Mouse (Mus musculus): ENCODE measurements around the gene Slc36a3.
A peak's percentile ranks its signal among the peaks of the same experiment; 100 is the strongest.
"Not testable (repeated sequence)": the region's sequence is repeated elsewhere in the genome, so short reads cannot be mapped to it uniquely, and the experiment has no call there.

Slc36a3 gene

DNA sequence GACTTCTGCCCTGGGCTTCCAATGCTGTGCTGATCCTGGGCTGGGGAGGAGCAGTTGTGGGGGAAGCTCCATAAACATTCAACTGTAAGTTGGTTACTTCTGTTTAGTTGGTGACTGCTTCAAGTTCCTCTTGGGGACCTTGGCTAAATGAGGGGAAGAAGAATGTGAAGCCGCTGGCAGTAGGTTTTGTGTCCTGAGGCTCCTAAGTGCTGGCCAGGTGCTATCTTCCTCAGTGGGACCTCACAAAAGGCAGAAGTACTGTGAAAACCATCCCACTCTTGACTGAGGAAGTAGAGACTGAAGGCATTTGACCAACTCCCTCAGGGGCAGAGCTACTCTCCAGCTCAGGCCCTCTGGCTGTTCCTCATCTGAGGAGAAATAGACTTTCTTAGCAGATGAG, 44.9 kb downstream of the Slc36a3 start:
- no peak for DNase-seq (ENCODE audit: low spot score)

- DNase-seq (ENCODE audit: low spot score), result no peak
Observed at GRCm38 (mm10) chr11:55105389-55105788, 46.1 kb downstream of the Slc36a3 start.

DNA sequence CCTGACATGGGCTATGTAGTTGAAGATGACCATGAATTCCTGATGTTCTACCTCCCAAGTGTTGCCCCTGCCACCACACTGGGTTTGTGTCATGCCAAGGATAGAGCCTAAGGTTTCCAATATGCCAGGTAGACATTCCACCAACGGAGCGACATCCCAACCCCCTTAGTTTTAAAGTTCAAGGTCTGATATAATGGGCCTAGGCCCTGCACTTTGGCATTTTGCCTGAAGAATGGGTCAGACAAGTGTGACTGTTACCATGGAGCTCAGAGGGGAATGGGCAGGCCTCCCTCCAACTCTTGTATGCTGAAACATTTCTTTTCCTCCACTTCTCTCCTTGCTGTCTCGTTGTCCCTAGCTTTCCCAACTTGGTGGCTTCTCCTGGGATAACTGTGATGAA, 48.3 kb downstream of the Slc36a3 start:
- no peak for DNase-seq (ENCODE audit: low spot score)

GRCm38 (mm10) chr11:55102015-55102414, 49.5 kb downstream of the Slc36a3 start:
- no peak for DNase-seq (ENCODE audit: low spot score)

- no peak for DNase-seq (ENCODE audit: low spot score)
Observed at GRCm38 (mm10) chr11:55099868-55100267, 51.6 kb downstream of the Slc36a3 start.

GRCm38 (mm10) chr11:55099019-55099771, 52.3 kb downstream of the Slc36a3 start:
- no peak for DNase-seq (ENCODE audit: low spot score)

- no peak for DNase-seq (ENCODE audit: low spot score)
Observed at GRCm38 (mm10) chr11:55098189-55098915, 53.2 kb downstream of the Slc36a3 start.

DNA sequence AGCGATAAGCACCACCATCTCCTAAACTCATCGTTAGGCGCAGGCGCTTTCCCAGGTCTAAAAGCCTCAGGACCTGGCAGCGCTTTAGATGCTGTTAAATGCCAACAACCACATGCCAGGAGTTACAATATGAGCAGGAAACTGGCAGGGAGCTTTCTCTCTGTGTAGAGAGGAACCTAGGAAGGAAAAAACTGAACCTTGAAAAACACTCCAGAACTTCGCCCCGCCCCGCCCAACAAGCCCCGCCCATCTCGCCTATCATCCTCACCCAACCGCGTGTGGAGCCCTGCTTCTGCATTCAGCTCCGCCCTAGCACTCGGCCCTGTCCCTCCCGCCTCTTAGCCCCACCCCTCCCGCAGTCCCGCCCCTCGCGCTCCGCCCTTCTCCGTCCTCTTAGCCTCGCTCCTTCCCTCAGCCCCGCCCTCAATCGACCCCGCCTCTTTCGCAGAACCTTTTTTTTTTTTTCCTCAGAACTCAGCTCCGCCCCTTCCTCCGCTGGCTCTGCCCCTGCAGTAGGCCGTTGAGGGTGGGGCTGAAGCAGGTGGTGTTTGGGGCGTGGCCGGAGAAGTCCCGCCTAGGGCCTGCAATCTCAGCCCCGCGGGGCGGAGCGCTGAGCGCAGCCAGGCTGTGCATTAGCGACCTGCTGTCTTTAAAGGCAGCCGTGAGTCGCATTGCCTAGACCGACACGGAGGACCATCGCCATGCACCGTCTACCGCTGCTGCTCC, 53.9 kb downstream of the Slc36a3 start, which contains the start of gene Gm2a:
Gm2a (plus strand) TSS at position 653 of the 726 bp plus-strand sequence.
- peak; percentile 95 for DNase-seq (ENCODE audit: low spot score)

GRCm38 (mm10) chr11:55096731-55097462, 54.6 kb downstream of the Slc36a3 start:
- no peak for DNase-seq (ENCODE audit: low spot score)

DNA sequence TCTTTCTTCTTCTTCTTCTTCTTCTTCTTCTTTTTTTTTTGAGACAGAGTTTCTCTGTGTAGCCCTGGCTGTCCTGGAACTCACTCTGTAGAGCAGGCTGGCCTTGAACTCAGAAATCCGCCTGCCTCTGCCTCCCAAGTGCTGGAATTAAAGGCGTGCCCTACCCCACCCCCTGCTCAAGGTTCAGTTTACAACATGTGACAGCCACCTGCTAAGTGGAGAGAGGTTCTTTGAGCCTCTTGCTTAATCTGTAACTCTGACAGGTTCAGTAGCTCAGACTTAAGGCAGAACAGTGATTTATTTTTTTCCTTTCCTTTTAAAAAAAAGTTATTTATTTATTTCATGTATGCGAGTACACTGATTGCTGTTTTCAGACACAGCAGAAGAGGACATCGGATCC, 55.2 kb downstream of the Slc36a3 start:
- not testable (repeated sequence) for DNase-seq (ENCODE audit: low spot score)

GRCm38 (mm10) chr11:55093096-55093495, 58.4 kb downstream of the Slc36a3 start:
- DNase-seq (ENCODE audit: low spot score), result no peak

DNA sequence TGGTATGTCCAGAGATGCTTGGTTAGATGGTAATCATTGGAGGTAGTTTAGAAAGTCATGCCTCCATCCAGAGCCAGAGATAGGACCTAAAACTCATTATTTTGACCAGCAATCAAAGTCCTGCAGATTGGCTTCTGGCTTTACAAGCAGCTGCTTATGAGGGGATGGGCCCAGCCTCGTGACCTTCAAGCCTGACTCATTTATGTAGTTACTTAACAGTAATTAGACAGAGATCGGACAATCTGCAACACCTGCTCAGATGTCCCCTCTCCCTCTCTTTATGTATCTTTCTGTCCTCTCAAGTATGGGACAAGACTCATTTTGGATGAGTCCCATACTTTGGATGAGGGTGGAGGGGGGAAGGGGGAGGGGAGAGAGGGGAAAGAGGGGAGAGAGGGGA, 61.6 kb downstream of the Slc36a3 start:
- DNase-seq (ENCODE audit: low spot score), result no peak

- peak; percentile 87 for DNase-seq (ENCODE audit: low spot score)
Observed at GRCm38 (mm10) chr11:55087006-55087405, 64.5 kb downstream of the Slc36a3 start.

GRCm38 (mm10) chr11:55085396-55085795, 66.1 kb downstream of the Slc36a3 start:
- no peak for DNase-seq (ENCODE audit: low spot score)

- no peak for DNase-seq (ENCODE audit: low spot score)
Observed at GRCm38 (mm10) chr11:55084629-55085028, 66.9 kb downstream of the Slc36a3 start.

- no peak for DNase-seq (ENCODE audit: low spot score)
Observed at GRCm38 (mm10) chr11:55081206-55081605, 70.3 kb downstream of the Slc36a3 start.

DNA sequence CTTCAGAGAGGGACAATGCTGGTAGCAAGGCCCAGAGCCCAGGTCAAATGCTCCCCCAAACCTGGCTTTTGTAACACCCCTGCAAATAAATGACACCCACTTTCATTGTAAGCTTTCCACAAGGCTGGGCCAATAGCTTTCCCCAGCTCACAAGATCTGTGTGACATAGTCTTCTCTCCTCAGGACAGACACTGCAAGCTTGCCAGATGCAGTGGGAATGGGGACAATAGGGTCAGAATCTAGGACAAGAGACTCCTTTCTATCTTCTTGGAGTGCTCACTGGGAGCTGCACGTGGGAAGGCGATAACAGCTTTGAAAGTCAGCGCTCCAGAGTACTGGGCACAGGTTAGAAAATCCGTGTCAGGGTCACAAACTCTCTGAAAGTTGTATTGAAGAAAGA, 72.3 kb downstream of the Slc36a3 start:
- DNase-seq (ENCODE audit: low spot score), result no peak

DNA sequence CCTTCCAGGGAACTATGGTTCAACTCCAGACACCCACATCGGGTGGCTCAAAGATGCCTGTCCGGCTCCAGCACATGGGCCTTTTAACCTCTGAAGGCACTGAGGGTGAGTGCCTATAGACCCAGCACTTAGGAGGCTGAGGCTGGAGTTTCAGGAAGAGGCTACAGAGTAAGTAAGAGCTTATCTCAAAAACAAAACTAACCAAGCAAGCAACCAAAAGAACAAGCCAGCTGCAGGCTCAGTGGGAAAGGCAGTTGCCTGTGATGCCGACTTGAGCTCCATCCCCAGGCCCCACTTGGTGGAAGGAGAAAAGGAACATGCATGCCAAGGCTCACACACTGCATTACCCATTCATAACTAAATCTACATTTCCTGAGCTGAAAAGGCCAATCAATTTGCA, 73.0 kb downstream of the Slc36a3 start:
- no peak for DNase-seq (ENCODE audit: low spot score)

DNA sequence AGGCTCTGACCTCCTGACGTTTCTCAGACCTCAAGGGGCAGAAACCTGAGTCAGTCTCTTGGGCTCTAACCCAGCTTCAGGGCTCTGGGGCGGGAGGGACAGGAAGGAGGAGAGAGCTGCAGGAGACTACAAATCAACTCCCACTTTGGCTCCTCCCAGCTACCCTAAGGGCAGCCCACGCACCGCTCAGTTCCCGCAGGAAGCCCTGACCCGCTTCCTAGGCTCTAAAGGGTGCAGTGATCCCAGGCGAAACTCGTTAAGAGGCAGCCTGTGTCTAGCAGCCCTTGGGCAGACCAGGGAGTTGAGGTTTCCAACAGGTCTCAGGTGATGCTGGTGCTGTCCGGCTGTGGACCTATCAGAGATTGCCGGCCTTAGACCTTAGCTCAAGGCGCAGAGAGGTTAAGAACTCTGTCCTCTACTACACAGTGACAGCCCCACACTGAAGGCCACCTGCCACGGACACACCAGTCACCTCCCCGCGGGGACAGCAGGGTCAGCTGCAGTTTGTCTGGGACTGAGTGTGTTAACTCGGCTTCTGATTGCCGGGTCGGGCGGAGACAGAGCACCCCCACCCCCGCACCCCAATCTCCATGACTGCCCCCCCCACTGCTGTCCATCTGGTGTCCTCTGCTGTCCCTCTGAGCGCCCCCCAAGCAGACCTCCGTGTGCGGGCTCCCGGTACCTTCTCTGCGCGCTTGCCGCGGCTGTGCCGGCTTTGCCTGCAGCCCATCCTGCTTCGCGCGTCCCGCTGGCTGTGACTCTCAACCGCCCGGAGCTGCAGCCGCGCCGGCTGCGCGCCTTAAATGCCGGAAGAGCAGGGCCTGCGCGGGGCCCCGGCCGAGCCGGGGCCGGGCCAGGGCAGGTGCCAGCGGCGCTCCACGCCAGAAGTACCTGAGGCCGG, 73.9 kb downstream of the Slc36a3 start, which contains the start of gene Ccdc69:
Ccdc69 (minus strand) TSS at position 801 of the 901 bp plus-strand sequence.
- peak; percentile 68 for DNase-seq (ENCODE audit: low spot score)

DNA sequence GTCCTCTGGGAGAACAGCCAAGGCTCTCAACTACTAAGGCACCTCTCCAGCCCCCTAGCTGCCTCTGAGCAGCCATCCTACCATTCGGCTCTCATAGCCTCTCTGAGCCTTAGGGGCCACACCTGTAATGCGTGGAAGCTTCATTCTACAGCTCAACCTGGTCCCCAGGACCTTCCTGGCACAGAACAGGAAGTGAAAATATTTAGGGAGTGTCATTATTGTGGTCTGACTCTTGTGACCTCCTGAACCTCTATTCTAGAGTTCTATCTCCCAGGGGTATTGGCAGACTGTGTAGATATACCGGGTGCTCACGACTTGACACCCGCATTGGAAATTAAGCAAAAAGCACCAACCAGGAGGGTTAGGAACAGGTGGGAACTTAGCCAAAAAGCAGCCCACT, 75.3 kb downstream of the Slc36a3 start:
- no peak for DNase-seq (ENCODE audit: low spot score)

- DNase-seq (ENCODE audit: low spot score), result no peak
Observed at GRCm38 (mm10) chr11:55075602-55076001, 75.9 kb downstream of the Slc36a3 start.

All from embryo, embryonic 10 days (tissue).